Mouse (Mus musculus): Measurements from ENCODE around the gene Clec12b.

GRCm38 (mm10) chr6:129422311-129422710, 36.6 kb upstream of the Clec12b start:
- TF ChIP-seq POLR2A (IDR thresholded peaks at IDR 0.05; ENCODE audit: extremely low read depth, insufficient read depth, low read length) (no peak), CTCF (IDR thresholded peaks at IDR 0.05; ENCODE audit: extremely low read depth, insufficient read depth, low read length) (no peak)

Data from cortical plate, adult 2 months (tissue).